Mouse (Mus musculus) CH12.LX (cell line): Measurements from ENCODE around the gene Kmo.

Experiments
- CTCF ChIP-seq, 2 experiments: IDR thresholded peaks in 1 of 2; conservative IDR thresholded peaks in 1 of 2; 2 replicates each; pipeline ENCODE4 v1.5.1; 2011 to 2012; ENCODE audit warnings: low read depth in 2 of 2, low read length in 2 of 2, improper control_type of control experiment in 1 of 2, inconsistent platforms in 1 of 2, mild to moderate bottlenecking in 1 of 2, moderate library complexity in 1 of 2
- E2F4 ChIP-seq: IDR thresholded peaks from 2 replicates; pipeline ENCODE4 v1.6.1; 2011; ENCODE audit warnings: low read depth, low read length, improper control_type of control experiment; ENCODE audit not compliant: insufficient replicate concordance
- GABPA ChIP-seq: IDR thresholded peaks from 2 replicates; pipeline ENCODE4 v1.6.1; 2012; ENCODE audit warnings: low read depth, low read length, improper control_type of control experiment, inconsistent platforms; ENCODE audit not compliant: insufficient replicate concordance
- IRF4 ChIP-seq: IDR thresholded peaks from 2 replicates; pipeline ENCODE4 v1.6.1; 2014; ENCODE audit warnings: low read depth, mild to moderate bottlenecking, inconsistent platforms, low read length, improper control_type of control experiment
- MAZ ChIP-seq: IDR thresholded peaks from 2 replicates; pipeline ENCODE4 v1.6.1; 2012; ENCODE audit warnings: low read depth, mild to moderate bottlenecking, inconsistent platforms, low read length, improper control_type of control experiment, moderate library complexity
- NELFE ChIP-seq: IDR thresholded peaks from 2 replicates; pipeline ENCODE4 v1.6.1; 2011; ENCODE audit warnings: low read depth, low read length, improper control_type of control experiment
- POLR2A ChIP-seq: IDR thresholded peaks from 2 replicates; pipeline ENCODE4 v1.6.1; 2011; ENCODE audit warnings: low read depth, mild to moderate bottlenecking, improper control_type of control experiment, low read length
- RAD21 ChIP-seq: IDR thresholded peaks from 2 replicates; pipeline ENCODE4 v1.6.1; 2011; ENCODE audit warnings: low read depth, mild to moderate bottlenecking, low read length, improper control_type of control experiment, moderate library complexity
- UBTF ChIP-seq: IDR thresholded peaks from 2 replicates; pipeline ENCODE4 v1.6.1; 2012; ENCODE audit warnings: low read depth, mild to moderate bottlenecking, inconsistent platforms, low read length, improper control_type of control experiment, moderate library complexity

DNA sequence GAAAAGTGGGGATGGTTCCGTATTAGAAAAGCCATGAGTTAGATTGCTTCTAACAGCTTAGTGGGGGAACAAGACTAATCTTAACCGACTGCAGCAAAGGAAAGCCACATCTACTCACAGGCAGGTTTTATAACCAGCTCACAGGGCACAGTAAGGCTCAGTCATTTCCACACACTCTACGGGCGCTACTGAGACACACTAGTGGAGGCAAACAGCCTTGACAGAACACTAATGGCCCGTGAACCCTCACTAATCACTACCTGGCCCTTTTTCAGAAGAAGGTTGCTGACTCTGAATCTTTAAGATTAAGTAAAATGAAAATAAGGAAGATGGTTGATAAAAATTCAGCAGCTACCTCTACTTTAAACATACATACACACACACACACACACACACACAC is 87.4 kb downstream of the Kmo start:
- TF ChIP-seq POLR2A, result no peak
- TF ChIP-seq RAD21, result no peak
- no peak for TF ChIP-seq IRF4
- no peak for TF ChIP-seq CTCF (conservative IDR thresholded peaks at IDR 0.05 in 1 of 2, IDR thresholded peaks at IDR 0.05 in 1 of 2; ENCODE audit: low read depth in 2 of 2, low read length in 2 of 2)
- TF ChIP-seq MAZ, result no peak
- no peak for TF ChIP-seq E2F4
- TF ChIP-seq UBTF, result no peak
- no peak for TF ChIP-seq GABPA
- TF ChIP-seq NELFE, result no peak
